Mouse (Mus musculus) regulatory T cell (primary cell): ENCODE measurements around the gene Smc3.
"Not testable (repeated sequence)": the region's sequence is repeated elsewhere in the genome, so short reads cannot be mapped to it uniquely, and the experiment has no call there.

Source experiments
- in situ Hi-C: fragments of 300-600 bp; cut with MboI, MseI; formaldehyde crosslinking; loops from one replicate; pipeline ENCODE4 v1.15.1; 2025; ENCODE audit warnings: high pct_unique_total_duplicates

Gene Smc3

DNA sequence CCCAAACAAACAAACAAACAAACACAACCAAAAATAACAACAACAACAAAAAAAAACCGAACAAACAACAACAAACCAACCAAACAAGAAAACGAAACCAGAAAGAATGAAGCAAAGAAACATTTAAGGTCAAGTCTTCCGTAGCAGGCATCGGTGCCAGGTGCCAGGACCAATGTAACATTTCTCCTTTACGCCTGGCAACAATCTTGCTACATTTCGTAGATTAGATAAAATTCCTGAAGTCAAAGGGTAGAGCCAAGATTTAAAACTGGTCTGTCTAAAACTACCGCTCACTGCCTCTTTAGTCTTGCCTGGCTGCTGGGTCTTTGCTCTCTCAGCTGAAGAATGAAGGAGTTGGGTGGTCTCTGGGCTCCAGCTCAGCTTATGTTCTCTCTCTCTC lies 24.1 kb upstream of the Smc3 start:
- in situ Hi-C loops: loop anchor here (5.0 kb wide), 1 partner anchor 179 kb away; no protein-coding TSS in a partner anchor

DNA sequence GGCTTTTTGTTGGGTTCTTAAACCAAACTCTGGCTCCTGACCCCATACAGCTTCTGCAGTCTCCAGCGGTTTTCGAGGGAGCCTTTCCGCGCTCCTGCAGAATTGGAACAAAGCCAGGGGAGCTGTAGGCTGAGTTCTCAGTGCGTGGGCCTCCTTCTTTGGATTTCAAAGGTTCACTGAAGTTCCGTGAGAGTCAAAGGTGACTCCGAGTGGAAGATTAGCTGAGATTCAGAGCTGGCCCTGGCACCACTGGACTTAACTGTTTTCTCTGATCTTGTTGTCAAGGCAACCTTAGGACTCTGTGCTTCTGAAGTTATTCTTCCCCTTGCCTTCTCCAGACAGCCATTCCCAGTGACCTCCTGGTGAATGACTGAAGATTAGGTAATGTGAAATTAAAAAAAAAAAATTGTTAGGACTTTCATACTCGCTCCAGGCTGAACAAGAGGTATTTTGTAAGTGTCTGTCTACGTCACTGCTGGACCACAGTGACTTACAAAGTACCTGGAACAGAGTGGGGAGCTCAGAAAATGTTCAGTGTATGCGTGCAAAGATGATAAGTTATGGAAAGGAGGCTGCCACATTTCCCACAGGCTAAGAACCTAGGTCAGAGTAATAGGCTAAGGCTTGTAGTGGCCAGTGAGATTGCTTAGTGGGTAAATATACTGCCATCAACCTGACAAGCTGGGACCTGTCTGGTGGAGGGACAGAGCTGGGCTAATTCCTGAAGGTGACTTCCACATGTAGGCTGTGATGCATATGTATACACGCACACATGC lies 23.0 kb upstream of the Smc3 start:
- in situ Hi-C loops: loop anchor here (5.0 kb wide), 1 partner anchor 180 kb away; no protein-coding TSS in a partner anchor

DNA sequence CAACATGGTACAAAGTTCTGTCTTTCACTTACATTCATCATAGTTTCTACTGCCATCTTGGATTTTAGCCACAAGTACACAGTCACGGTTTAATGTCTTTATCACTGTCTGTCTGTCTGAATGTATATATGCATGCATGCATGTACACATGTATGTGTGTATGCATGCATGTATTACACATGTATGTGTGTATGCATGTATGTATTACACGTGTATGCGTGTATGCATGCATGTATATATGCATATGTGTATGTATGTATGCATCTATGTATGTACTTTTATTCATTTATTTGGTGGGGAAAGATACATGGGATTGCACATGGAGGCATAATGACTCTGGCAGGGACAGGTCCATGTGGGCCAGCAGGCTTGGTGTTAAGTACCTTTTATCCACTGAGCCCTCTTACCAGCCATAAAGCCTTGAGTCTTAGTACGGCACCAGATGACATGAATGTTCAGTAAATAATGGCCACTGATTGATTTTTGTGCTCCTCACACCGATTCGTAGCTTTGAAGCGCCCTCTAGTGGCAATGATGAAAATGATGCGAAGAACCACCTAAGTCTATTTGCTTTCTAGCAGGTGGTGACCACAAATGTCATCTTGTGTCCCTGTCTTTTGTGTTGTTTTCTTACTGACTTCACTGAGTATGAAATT lies 21.5 kb upstream of the Smc3 start:
- in situ Hi-C loops: loop anchor here (5.0 kb wide), 1 partner anchor 181 kb away; no protein-coding TSS in a partner anchor

- in situ Hi-C loops: not testable (repeated sequence)
Observed at GRCm38 (mm10) chr19:53580271-53580670, 19.9 kb upstream of the Smc3 start.

- in situ Hi-C loops: not testable (repeated sequence)
Observed at GRCm38 (mm10) chr19:53587686-53588085, 12.5 kb upstream of the Smc3 start.

- in situ Hi-C loops: not testable (repeated sequence)
Observed at GRCm38 (mm10) chr19:53588968-53589367, 11.2 kb upstream of the Smc3 start, which contains the start of gene Nutf2-ps1. Gene Nutf2-ps1 (minus strand): TSS chr19:53589068.

GRCm38 (mm10) chr19:53596723-53597474 lies 3.3 kb upstream of the Smc3 start:
- in situ Hi-C loops: no loop called here

DNA sequence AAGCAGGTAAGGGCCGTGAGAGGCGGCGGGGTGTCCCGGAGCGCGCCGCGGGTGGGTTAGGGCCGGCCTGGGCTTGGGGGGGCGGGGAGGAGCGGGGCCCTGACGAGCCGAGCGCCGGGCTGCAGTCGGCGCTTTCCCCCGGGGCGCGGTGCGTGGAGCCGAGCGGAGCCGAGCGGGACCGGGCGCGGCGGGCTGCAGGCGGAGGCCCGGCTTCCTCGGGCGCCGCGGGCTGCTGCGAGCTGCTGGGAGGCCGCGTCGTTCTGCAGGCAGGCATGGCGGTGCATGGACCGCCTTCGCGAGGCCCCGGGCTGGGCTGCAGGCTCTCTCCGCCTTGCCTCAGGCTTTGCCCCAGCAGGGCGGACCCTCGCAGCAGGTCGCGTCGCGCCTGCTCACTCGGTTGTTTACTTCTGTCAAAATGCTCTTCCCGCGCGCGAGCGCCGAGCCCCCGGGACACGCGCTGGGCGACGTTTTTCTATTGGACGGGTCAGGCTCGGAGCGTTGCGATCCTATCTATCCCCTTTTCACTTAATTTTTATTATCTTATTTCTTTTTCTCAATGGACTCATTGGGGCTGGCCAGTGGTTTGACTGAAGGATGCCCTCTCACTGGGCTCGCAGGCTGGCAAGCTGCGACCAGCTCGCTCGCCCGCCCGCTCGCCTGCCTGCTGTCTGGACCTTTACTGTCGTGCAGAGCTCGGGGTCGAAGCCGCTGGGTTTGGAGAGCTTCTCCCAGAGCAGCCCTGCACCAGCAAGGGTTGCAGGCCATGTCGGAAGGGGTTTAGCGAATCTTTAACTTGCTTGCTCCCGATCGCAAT lies 558 bp downstream of the Smc3 start:
- in situ Hi-C loops: no loop called here

DNA sequence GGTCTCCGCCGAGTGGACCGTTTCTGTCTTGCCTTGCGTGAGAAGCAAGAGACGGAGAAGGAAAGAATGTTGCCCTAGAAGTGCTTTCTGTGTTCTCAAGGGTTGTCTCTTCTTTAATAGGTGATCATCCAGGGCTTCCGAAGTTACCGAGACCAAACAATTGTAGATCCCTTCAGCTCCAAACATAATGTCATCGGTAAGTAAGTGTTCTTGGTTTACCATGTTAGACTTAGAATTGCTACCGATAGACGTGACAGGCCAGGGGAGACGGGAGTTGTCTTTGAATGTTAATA lies 1.1 kb downstream of the Smc3 start:
- in situ Hi-C loops: no loop called here

GRCm38 (mm10) chr19:53608921-53609320 lies 8.7 kb downstream of the Smc3 start:
- in situ Hi-C loops: no loop called here

DNA sequence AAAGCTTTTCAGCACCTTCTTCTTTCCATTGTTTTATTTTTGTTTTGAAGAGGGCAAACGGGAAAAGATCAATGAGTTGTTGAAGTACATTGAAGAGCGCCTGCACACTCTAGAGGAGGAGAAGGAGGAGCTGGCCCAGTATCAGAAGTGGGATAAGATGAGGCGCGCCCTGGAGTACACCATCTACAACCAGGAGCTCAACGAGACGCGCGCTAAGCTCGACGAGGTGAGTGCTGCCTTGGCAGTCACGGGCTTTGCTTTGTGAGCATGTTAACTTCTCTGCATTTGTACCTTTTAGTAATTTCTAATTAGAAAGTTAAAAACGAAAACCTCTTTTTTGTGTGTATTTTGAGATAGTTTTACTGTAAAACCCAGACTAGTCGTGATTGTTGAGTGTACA lies 21.5 kb downstream of the Smc3 start:
- in situ Hi-C loops: no loop called here

DNA sequence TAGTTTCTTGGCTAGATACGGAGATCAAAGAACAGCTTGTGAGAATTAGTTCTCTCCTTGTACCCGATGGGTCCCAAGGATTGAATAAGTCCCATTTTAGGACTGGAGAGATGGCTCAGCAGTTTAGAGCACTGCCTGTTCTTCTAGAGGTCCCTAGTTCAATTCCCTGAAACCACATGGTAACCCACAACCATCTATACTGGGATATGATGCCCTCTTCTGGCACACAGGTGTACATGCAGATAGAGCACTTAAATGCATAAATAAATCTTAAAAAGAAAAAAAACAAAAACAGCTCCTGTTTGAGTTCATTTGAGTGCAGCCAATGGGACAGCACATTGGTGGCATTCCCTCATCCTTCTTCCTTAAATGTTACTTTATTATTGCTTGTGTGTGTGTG lies 37.8 kb downstream of the Smc3 start:
- in situ Hi-C loops: no loop called here

DNA sequence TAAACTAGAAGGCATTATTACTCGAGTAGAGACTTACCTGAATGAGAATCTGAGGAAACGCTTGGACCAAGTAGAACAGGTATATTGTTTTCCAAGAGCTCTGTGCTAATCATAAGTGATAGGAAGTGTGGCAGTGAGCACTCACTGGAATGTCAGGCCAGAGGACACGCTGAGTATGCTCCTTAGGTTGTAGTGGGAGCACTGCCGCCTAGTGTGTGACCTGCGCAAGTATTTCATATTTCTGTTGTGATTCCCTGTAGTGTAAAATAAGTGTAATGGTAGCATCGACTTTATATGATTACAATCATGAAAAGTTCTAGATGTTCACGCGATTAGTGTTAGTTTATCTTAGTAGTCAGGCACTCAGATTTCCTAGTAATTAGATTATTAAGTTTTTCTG lies 38.5 kb downstream of the Smc3 start:
- in situ Hi-C loops: no loop called here

DNA sequence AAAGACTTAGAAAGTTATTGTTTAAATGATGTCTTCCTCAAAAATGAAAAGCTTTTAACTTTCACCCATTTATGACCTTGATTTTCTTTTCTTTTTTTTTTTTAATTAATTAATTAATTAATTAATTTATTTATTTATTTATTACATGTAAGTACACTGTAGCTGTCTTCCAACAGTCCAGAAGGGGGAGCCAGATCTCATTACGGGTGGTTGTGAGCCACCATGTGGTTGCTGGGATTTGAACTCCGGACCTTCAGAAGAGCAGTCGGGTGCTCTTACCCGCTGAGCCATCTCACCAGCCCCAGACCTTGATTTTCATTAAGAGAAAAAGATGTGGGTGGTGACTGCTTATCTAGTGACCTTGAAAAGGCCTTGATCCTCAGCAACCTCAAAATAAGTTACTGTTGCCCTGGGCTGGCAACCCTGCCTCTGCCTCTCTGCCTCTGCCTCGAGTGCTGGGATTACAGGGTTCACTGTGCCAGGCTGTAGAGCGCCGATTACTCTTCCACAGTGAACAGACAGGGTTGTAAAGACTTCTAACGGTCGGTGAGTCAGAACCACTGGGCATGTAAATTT lies 43.9 kb downstream of the Smc3 start:
- in situ Hi-C loops: no loop called here

GRCm38 (mm10) chr19:53647301-53647700 lies 47.1 kb downstream of the Smc3 start:
- in situ Hi-C loops: no loop called here

- in situ Hi-C loops: no loop called here
Observed at GRCm38 (mm10) chr19:53648056-53648455, 47.9 kb downstream of the Smc3 start.

DNA sequence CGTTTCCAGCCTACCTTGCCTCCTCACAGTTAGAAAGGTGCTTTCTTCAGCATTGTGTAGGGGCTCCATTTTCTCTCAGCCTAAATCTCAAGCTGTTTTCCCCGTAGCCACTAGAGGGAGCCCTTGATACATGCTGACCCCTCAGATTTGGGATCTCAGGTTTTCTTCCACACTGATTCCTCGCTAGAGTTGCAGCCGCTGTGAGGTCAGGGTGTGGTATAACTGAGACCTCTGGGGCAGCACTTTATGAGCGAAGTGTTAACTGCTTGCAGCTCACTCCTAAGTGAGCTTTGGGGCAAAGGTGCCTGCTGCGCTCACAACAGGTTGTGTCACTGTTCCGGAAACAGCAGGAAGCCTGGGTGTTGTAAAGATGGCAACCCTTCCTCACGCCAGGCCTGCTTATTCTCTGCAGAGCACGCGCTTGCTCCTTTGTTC lies 48.6 kb downstream of the Smc3 start:
- in situ Hi-C loops: no loop called here

DNA sequence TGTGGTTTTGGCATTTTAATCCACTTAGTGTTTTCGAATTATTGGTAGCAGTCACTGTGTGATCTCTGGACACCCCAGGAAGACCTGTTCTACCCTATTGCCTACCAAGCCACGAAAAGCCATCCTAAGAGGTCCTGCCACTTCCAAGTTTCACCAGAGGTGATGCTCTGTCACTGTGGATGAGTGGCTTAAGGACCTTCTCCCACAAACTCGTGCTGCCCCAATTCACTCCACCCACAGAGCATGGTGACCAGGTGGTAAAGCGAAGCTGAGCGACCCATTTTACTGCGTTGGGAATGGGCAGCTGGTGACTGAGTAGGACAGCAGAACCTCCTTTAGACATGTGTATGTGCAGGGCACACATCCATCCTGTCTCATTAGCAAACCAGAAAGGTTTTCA lies 49.2 kb downstream of the Smc3 start:
- in situ Hi-C loops: no loop called here

- in situ Hi-C loops: loop anchor here (5.0 kb wide), 1 partner anchor 82 kb away; no protein-coding TSS in a partner anchor
Observed at GRCm38 (mm10) chr19:53649802-53650201, 49.6 kb downstream of the Smc3 start.

DNA sequence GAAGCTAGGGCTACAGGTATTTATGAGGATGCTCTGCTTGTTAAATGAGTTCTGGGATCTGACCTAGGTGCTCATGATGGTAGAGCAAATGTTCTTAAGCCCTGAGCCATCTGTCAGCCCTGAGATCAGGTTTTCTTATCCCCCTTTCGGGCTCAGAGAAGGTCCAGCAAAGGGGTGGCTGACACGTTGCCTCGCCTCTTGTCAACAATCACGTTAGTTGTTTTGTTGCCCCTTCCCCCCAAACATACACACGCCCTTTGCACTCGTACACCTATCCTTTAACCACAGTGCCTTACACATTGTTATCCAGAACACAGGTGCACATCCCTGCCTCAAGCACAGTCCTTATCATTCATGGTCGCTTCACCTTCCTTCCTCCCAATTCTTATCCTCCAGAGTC lies 50.7 kb downstream of the Smc3 start:
- in situ Hi-C loops: loop anchor here (5.0 kb wide), 1 partner anchor 81 kb away; no protein-coding TSS in a partner anchor

DNA sequence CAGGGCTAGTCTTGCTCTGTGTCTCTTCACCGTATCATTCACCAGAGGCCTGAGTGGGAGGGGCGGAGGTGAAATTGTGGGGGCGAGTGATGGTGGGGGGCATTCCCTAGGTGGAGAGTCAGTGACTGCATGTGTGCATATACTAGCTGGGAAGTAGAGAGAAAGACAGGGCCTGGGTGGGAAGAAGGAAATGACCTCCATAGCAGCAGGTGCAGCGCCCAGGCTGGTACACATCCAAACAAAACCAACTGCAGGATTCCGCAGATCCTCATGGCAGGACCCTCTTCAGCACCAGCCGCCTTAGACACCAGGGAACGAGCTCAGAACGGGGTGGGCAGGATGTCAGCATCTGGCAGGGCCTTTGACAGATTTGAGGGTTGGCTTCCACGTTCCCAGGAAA lies 52.1 kb downstream of the Smc3 start:
- in situ Hi-C loops: loop anchor here (5.0 kb wide), 1 partner anchor 80 kb away; no protein-coding TSS in a partner anchor
